Mouse (Mus musculus) thymus, adult 2 months (tissue): Measurements from ENCODE around the gene Cnr2. TPM values are rescaled to one million over a fixed set of nuclear protein-coding genes. Genes with fewer than 3 reads are reported as not detected.
"Not testable (repeated sequence)": the region's sequence is repeated elsewhere in the genome, so short reads cannot be mapped to it uniquely, and the experiment has no call there.

Source experiments
- DNase-seq: peaks from one replicate; pipeline ENCODE4 v3.0.0; 2021
- H3K27ac ChIP-seq: fragments of 200-500 bp; 2 replicates; pipeline ENCODE4 v1.5.1; 2012; ENCODE audit warnings: low read length, control low read depth; ENCODE audit not compliant: control insufficient read depth, insufficient read depth
- H3K27me3 ChIP-seq: fragments of 200-500 bp; 2 replicates; pipeline ENCODE4 v1.6.1; 2012; ENCODE audit warnings: mild to moderate bottlenecking, low read length, moderate library complexity, mixed read lengths; ENCODE audit not compliant: control insufficient read depth, insufficient read depth
- H3K36me3 ChIP-seq: fragments of 200-500 bp; 2 replicates; pipeline ENCODE4 v1.6.1; 2012; ENCODE audit warnings: mild to moderate bottlenecking, low read length, moderate library complexity; ENCODE audit not compliant: control insufficient read depth, insufficient read depth
- H3K4me1 ChIP-seq: fragments of 200-500 bp; replicated peaks from 2 replicates; pipeline ENCODE4 v1.6.1; 2012; ENCODE audit warnings: low read length; ENCODE audit not compliant: control insufficient read depth, insufficient read depth
- H3K4me3 ChIP-seq: fragments of 200-500 bp; 2 replicates; pipeline ENCODE4 v1.5.1; 2012; ENCODE audit warnings: mild to moderate bottlenecking, low read length, control low read depth, moderate library complexity; ENCODE audit not compliant: control insufficient read depth, insufficient read depth
- CTCF ChIP-seq: fragments of 200-500 bp; IDR thresholded peaks from 2 replicates; pipeline ENCODE4 v1.5.1; 2012; ENCODE audit warnings: mild to moderate bottlenecking, control low read depth, low read length, moderate library complexity, borderline replicate concordance; ENCODE audit not compliant: control insufficient read depth, poor library complexity, insufficient read depth; ENCODE audit errors: extremely low read depth
- POLR2A ChIP-seq: fragments of 200-500 bp; IDR thresholded peaks from 2 replicates; pipeline ENCODE4 v1.6.1; 2012; ENCODE audit warnings: mild to moderate bottlenecking, low read length, control low read depth, moderate library complexity; ENCODE audit not compliant: control insufficient read depth, poor library complexity, insufficient read depth; ENCODE audit errors: extremely low read depth
- WGBS: fragments of 180-500 bp; shearing (Covaris S2); methylation state at CpG from one replicate; pipeline ENCODE4 v1.1.7; 2018; 5-methylcytosine and 5-hydroxymethylcytosine counted together
- polyA plus RNA-seq: library from polyadenylated mRNA; depleted of rRNA; stranded (reverse); fragments of >200 nt; gene quantifications from 2 replicates; pipeline ENCODE4 v1.2.3, GENCODE M21; 2012

Cnr2 gene
- polyA plus RNA-seq, 1 experiment: 9.3 TPM

DNA sequence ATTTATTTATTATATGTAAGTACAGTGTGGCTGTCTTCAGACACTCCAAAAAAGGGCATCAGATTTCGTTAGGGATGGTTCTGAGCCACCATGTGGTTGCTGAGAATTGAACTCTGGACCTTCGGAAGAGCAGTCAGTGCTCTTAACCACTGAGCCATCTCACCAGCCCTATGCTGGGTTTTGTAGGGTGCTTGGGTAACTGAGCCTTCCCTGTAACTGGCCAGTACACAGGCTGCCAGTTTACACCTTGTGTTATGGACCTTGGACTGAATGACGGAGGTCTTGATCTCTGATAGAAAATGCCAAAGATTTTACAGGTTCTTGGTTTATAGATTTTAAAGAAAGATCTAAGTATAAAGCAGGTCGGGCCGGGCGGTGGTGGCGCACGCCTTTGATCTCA lies 35.0 kb downstream of the Cnr2 start:
- no peak overlapping the region for H3K4me3 ChIP-seq
- H3K4me1 ChIP-seq: no peaks in the 10 kb centered on the region
- 98% methylated on average over 8 of the region's 8 CpGs for WGBS
- DNase-seq: no peak
- peaks cover 4% of the 10 kb centered on the region; the same call in 1 of the 2 replicates for H3K36me3 ChIP-seq
- H3K27ac ChIP-seq: no peak overlapping the region
- no peaks in the 10 kb centered on the region for H3K27me3 ChIP-seq
- TF ChIP-seq POLR2A: no peak
- TF ChIP-seq CTCF: no peak

DNA sequence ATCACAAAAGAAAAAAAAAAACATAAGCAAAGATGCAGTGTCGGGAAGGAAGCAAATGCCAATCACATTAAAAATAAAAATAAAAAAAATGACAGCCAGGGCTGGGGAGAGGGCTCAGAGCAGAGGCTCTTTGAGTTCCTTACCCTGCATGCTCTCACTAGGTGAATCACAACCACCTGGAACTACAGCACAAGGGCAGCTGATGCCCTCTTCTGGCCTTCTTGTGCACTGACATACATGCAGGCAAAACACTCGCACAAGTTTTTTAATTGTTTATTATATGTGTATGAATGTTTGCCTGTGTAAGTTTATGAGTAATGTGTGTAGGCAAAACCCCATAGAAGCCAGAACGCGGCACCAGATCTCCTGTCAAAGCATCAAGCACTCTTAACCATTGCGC lies 36.6 kb downstream of the Cnr2 start:
- Histone ChIP-seq H3K4me1 (no peaks in the 10 kb centered on the region), H3K4me3 (no peak overlapping the region), H3K36me3 (peaks cover 4% of the 10 kb centered on the region; the same call in 1 of the 2 replicates), H3K27ac (no peak overlapping the region), H3K27me3 (no peaks in the 10 kb centered on the region)
- DNase-seq: peak; percentile 40
- TF ChIP-seq CTCF (no peak), POLR2A (no peak)
- WGBS: 78% methylated on average over 5 of the region's 5 CpGs

DNA sequence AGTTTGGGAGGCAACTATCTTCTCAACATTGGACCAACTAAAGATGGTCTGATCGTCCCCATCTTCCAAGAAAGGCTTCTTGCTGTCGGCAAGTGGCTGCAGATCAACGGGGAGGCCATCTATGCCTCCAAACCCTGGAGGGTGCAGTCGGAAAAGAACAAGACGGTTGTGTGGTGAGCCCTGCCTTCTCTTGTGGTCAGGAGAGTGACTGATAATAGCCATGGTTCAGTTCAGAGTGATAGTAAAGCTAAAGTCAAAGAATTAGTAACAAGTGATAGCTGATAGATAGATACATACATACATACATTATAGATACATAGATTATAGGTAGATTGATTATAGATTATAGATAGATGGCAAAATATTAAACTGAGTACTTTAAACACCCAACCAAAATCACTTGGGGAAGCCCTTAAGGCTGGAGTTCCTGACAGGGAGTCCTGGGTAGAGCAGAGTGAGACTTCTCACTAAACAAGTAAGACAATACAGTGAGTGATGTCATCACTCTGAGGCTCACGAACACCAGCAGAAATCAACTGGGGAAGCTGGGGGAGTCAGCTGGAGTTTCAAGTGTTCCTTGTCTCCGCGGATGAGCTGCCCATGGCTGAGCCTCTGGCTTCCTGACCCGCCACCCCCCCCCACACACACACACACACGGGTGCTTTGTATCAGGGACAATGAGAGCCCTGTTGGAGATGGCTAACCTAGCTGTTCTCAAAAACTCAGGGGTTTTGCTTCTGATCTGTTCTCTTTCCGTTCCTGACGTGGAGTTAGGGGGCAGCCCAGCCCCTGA lies 39.7 kb downstream of the Cnr2 start:
- no peaks in the 10 kb centered on the region for H3K4me1 ChIP-seq
- no peaks in the 10 kb centered on the region for H3K27me3 ChIP-seq
- TF ChIP-seq CTCF: no peak
- peaks cover 4% of the 10 kb centered on the region; the same call in 1 of the 2 replicates for H3K36me3 ChIP-seq
- DNase-seq: no peak
- no peak overlapping the region for H3K27ac ChIP-seq
- H3K4me3 ChIP-seq: no peak overlapping the region
- 83% methylated on average over 12 of the region's 12 CpGs for WGBS

DNA sequence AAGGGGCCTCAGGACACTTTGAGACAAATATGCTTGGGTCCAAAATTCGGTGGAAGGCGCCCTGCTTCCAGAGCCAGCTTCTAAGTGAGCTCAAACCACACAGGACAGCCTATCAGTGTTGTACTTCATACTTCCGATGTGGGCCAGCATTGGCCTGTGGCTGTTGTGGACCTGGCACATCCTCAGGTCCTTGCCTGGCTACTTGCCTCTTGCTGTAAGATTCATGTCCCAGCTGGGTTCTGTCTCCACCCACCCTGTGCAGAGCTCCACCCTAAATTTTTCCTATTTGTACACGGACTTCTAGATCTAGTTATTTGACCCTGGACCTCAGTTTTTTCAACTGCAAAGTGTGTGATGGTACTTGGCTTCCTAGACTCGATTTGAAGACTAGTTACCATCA lies 40.3 kb downstream of the Cnr2 start:
- no peak overlapping the region for H3K27ac ChIP-seq
- TF ChIP-seq POLR2A (no peak), CTCF (no peak)
- no peaks in the 10 kb centered on the region for H3K4me1 ChIP-seq
- H3K4me3 ChIP-seq: no peak overlapping the region
- DNase-seq: no peak
- peaks cover 4% of the 10 kb centered on the region; the same call in 1 of the 2 replicates for H3K36me3 ChIP-seq
- 92% methylated on average over 5 of the region's 5 CpGs for WGBS
- no peaks in the 10 kb centered on the region for H3K27me3 ChIP-seq

DNA sequence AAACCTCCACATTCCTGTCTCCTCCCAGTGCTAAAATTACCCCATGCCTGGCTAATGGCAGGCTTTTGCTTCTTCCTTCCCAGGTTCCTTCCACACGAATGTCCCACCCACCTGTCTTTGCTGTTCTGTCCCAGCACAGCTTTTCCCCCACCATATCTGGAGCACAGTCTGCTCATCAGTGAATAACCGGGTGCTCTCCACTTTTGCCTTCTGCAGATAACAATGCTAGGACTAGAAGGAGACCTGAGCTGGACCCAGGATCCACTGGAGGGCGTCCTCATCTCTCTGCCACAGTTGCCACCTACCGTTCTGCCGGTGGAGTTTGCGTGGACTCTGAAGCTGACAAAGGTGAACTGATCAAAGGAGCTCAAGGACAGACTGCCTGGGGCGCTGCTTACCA lies 43.7 kb downstream of the Cnr2 start:
- Histone ChIP-seq H3K36me3 (no peaks in the 10 kb centered on the region; the same call in 1 of the 2 replicates), H3K27me3 (no peaks in the 10 kb centered on the region), H3K4me3 (no peak overlapping the region), H3K4me1 (no peaks in the 10 kb centered on the region), H3K27ac (no peak overlapping the region)
- DNase-seq: no peak
- WGBS: 98% methylated on average over 7 of the region's 7 CpGs
- TF ChIP-seq POLR2A: no peak
- TF ChIP-seq CTCF: no peak

DNA sequence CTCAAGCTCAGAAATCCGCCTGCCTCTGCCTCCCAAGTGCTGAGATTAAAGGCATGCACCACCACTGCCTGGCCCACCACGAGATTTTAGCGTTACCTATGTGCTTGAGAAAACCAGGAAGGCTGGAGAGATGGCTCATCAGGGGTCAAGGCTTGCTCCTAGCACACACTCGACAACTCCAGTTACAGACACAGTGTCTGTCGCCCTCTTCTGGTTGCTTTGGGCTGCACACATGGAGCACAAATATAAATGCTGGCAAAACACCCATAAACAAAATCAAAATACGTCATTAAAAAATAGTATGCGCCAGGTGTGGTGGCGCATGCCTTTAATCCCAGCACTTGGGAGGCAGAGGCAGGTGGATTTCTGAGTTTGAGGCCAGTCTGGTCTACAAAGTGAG lies 45.8 kb downstream of the Cnr2 start:
- TF ChIP-seq CTCF: 0 out of 2 replicates have a peak, but pooled peaks have one; percentile 21
- 95% methylated on average over 8 of the region's 8 CpGs for whole genome bisulfite sequencing
- H3K4me3 ChIP-seq, H3K4me1 ChIP-seq, DNase-seq, H3K27me3 ChIP-seq, H3K36me3 ChIP-seq, H3K27ac ChIP-seq: not testable (repeated sequence)

DNA sequence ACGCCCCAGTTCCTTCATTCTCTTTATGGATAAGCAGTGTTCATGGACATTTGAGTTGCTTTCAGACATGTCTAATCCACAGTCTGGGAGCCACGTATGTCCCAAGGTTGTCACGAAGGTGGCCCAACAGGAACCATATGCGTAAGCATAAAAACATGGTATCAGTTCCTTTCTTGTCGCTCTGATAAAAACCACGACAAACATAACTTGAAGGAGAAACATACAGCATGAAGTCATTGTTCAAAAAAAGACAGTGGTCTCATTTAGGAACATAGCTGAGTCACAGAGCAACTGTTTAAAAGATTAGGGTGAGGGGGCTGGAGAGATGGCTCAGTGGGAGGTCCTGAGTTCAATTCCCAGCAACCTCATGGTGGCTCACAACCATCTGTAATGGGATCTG lies 47.0 kb downstream of the Cnr2 start:
- peaks cover 6% of the 10 kb centered on the region for H3K4me1 ChIP-seq

More for the DNA sequence above, 47.0 kb downstream of the Cnr2 start:
- H3K27ac ChIP-seq: no peak overlapping the region
- 79% methylated on average over 6 of the region's 6 CpGs for WGBS
- H3K4me3 ChIP-seq: no peak overlapping the region
- no peaks in the 10 kb centered on the region for H3K27me3 ChIP-seq
- TF ChIP-seq CTCF (no peak), POLR2A (no peak)
- H3K36me3 ChIP-seq: no peaks in the 10 kb centered on the region
- DNase-seq: no peak
